Mouse (Mus musculus) ES-CJ7 (cell line): Measurements from ENCODE around the gene Plpp2.

ENCODE experiments used
- DNase-seq: peaks from one replicate; pipeline ENCODE4 v3.0.0; 2011; ENCODE audit warnings: low read depth, low spot score

The Plpp2 gene

DNA sequence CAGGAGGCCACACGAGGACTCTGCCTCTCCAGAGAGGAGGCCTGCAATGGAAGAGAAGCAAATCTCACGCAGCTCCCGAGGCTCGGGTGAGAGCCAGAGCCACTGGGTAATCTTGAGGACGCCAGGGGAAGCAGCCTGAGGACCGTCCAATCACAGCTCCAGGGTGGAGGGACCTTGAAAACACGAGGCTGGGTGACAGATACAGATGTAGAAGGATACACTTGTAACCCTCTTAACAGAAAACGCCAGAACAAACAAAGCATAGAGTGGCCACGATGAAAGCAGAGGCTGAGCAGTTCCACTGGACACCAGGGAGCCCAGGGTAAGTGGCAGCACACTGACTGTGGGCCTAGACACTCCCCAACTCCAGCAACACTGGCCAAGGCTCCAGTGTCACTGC lies 16.8 kb upstream of the Plpp2 start:
- DNase-seq: no peak

- DNase-seq: no peak
Measured at GRCm38 (mm10) chr10:79548971-79549723, 15.6 kb upstream of the Plpp2 start.

GRCm38 (mm10) chr10:79548546-79548945 lies 14.9 kb upstream of the Plpp2 start:
- DNase-seq: no peak

DNA sequence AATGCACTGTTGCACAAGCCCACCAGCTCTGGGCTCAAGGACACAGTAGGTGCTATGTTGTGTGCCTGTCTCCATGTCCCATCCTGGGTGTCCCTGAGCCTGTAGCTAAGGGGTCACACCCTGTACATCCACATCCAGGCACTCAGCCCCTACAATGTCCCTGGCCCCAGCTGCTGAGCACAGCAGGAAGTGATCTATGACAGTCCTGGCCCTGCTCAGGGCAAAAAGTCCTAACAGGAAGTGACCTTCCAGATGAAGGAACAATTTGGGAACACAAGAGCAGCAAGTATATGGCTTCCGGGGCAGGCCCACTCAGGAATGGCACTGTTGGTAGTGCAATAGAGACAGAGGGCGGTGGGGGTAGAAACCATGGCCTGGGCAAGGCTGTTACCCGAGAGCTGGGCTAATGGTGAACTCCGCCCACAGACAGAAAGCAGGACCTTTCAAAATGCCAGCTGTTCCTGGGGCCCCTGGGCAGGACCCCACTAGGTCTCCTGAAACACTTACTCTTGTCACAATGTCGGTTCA lies 13.6 kb upstream of the Plpp2 start:
- DNase-seq: no peak

DNA sequence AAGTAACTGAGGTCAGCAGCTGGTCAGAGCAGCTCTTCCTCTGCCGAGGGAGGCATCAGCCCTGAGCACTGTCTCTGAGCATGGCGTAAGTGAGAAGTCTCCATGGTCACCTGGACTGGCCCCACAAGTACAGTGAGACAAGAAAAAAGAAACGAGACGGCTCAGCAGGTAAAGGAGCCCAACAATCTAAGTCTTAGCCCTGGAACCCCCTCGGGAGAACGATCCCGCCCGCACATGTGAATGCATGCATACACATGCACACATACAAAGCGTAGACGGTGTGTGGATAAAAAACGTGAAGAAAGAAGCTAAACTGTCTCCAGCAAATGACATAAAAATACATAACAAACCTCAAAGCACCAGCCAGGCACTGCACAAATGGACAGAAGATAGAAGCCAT lies 12.9 kb upstream of the Plpp2 start:
- no peak for DNase-seq

DNA sequence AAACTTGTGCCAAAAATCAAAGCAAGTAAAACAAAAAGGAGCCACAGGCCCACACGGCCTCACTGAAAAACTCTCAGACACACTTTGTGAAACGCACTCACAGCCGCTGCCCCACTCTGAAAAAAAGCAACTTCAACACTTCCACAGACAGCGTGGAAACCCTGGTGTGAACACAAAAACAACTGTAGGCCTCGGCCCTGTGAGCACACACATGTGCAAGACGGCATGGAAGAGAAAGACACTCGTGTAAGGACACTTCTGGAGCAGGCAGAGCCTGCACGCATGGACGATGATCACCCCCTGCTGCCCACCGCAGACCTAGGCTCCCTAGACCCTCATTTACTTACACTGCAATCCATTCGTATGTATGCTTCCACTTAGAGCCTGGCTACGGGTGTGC lies 12.3 kb upstream of the Plpp2 start:
- no peak for DNase-seq

GRCm38 (mm10) chr10:79544631-79545030 lies 11.0 kb upstream of the Plpp2 start:
- no peak for DNase-seq

DNA sequence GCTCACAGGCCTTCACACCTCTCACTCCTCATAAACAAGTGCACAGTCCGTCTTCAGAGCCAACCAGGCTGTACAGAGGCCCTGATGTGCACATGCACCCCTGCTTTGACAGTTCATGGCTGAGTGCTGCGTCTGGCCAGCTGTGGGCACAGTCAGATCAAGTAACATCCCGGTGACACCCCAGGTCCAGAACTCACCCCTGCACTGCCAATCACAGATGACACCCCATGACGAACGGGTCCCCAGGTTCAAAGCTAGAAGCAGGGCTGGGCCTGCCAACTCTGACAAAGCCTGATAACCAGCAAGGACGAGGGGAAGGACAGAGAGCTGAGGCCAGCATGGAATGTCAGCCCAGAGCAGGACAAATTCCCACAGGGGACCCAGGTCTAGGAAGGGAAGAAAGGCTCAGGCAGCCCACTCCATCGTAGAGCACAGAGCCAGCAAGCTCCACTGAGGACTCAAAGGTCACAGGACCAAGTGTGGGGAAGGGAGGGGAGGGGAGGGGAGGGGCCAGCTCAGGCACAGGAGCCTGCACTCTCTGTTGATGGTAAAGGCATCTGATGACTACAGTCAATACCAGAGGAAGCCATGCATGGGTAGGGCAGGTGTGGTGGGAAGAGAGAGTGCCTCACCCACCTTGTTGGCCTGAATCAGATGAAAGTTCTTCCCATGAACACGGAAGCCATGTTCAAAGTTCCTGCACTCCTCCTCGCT lies 10.4 kb upstream of the Plpp2 start:
- no peak for DNase-seq

GRCm38 (mm10) chr10:79542171-79542570 lies 8.6 kb upstream of the Plpp2 start:
- no peak for DNase-seq

DNA sequence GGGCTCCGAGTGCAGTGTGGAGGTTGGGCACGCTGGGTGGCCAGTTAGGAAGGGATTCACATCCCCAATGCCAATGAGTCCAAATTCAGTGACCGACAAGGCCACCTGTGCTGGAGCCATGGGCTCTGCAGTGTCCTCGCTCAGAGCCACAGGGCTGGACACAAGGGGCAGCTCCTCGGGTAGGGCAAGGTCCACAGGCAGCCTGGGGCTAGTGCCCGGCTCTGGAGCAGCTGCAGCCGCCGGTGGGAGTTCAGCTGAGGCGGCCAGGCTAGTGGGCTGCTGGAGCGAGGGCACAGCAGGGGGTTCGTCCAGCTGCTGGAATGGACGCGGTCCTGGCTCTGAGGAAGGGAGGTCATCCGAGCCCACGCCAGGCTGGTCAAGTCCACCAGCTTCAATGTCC lies 7.9 kb upstream of the Plpp2 start:
- no peak for DNase-seq

DNA sequence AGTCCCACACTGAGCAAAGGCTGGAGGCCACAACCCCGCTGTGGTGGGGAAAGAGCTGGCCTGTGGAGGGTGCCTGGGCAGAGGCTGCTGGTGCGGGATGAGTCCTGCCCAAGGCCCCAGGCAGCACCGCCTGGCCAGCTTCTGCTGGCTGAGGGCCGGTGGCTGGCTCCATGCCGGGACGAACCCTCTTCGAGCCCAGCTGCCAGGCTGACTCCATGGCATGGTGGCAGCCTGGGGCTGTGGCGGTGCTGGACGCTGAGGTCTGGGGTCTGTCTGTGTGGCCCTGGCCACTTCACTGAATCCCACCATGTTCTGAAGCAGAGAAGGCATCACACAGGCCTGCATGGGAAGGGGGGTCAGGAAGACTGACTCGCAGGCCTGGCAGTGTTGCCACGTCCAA lies 7.2 kb upstream of the Plpp2 start:
- DNase-seq: no peak

GRCm38 (mm10) chr10:79539701-79540495 lies 6.3 kb upstream of the Plpp2 start:
- DNase-seq: no peak

GRCm38 (mm10) chr10:79538873-79539272 lies 5.3 kb upstream of the Plpp2 start:
- DNase-seq: no peak

GRCm38 (mm10) chr10:79538323-79538722 lies 4.7 kb upstream of the Plpp2 start:
- DNase-seq: no peak

DNA sequence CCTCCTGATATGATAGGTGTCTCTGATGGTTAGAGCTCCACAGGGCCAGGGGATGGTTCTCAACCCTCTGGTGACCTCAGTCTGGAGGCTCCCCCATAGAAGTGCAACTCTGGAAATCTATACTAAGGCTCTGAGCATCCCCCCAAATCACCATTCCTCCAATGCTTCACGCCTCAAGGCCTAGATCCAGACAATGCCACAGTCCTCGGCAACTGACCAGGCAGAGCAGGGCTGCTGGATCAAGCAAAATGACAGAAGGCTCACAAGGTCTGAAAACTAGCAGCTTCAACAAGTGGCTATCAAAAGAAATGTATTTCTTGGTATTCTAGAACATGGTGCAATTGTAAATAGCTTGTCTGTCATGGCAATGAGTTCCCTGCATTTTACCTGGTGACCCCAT lies 4.2 kb upstream of the Plpp2 start:
- no peak for DNase-seq

DNA sequence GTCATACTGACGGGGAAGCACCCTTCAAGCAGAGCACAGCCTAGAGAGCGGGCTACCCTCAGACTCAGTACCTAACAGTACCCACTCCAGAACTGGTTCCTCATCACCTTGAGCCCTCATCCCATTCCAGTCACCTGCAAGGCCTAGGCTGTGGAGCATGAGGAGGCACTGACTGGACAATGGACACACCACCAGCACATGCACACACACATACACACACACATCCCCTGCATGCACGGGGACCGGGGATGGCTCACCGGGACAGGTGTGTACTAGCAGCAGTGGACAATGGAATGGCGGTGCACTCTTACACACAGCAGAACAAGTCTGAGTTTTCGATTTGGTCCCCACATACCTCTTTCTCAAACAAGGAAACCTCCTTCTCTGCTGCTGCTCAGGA lies 3.7 kb upstream of the Plpp2 start:
- no peak for DNase-seq

DNA sequence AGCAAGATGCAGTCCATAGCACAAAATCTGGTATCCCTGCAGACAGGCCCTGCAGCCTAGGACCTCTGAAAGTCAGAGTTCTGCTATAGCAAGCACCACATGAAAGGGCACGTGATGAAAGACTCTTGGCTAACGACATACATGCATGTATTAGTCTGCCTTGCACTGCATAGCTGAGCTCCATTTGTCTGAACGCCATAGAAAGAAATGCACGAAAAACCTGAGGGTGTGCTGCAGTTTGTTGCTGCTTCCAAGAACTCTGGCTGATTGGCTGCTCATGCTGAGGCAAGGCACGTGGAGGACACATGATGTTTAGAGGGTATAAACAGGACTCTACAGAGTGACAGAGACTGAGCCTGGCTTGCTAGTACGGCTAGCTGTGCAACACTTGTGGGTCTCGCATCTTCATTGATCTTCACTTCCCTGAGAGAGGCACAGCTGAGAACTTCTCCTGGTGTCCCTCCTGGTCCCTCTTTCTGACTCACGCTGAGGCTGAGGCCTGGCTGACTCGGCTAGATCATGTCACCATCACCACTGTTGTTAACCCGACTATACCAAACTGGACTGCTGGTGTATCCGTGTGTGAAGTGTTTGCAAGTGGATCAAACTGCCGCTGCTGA lies 3.0 kb upstream of the Plpp2 start:
- no peak for DNase-seq

- no peak for DNase-seq
Measured at GRCm38 (mm10) chr10:79535431-79535830, 1.8 kb upstream of the Plpp2 start.

GRCm38 (mm10) chr10:79534426-79534825 lies 830 bp upstream of the Plpp2 start:
- no peak for DNase-seq

- no peak for DNase-seq
Measured at GRCm38 (mm10) chr10:79532678-79533077, 918 bp downstream of the Plpp2 start.

GRCm38 (mm10) chr10:79531593-79531992 lies 2.0 kb downstream of the Plpp2 start:
- DNase-seq: no peak

DNA sequence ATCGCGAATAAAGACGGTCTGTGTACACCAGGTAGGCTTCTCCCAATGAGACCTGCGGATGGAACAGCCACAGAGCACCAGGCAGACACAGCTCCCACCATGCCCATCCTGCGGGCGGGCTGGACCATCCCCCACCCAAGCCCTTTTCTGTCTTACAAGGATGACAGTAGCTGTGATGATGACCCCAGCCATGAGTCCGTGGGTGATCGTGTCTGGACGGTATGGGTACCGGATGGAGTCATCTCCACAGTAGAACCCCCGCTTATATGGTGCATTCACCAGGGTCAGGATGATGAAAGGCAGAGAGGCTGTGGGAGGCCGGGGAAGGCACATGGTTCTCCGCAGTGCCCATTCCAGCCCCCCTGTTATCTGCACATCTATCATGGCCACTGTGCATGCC lies 2.9 kb downstream of the Plpp2 start:
- DNase-seq: no peak
